Mouse (Mus musculus) midbrain, embryonic 11.5 days (tissue): ENCODE results near the gene Armc6. TPM values are rescaled to one million over a fixed set of nuclear protein-coding genes. Genes with fewer than 3 reads are reported as not detected.

ENCODE experiments used
- ATAC-seq: fragments of 200-750 bp; cut with Nextera tagmentation; 2 replicates; pipeline ENCODE4 v1.8.0; 2017; ENCODE audit warnings: moderate TSS enrichment, moderate library complexity; ENCODE audit not compliant: low FRiP score
- DNase-seq: peaks from one replicate; pipeline ENCODE4 v3.0.0; 2015; ENCODE audit warnings: low spot score; ENCODE audit errors: missing footprints
- H3K27ac ChIP-seq: fragments of 300-500 bp; sonication (generic); 2 replicates; pipeline ENCODE4 v1.5.1; 2014; ENCODE audit warnings: low read depth, low read length
- H3K27me3 ChIP-seq: fragments of 300-500 bp; sonication (generic); 2 replicates; pipeline ENCODE4 v1.6.1; 2014; ENCODE audit warnings: mild to moderate bottlenecking, low read length, moderate library complexity, mixed read lengths; ENCODE audit not compliant: control insufficient read depth, insufficient read depth
- H3K36me3 ChIP-seq: fragments of 300-500 bp; sonication (generic); 2 replicates; pipeline ENCODE4 v1.6.1; 2014; ENCODE audit warnings: mild to moderate bottlenecking, low read length, moderate library complexity, mixed read lengths; ENCODE audit not compliant: control insufficient read depth, insufficient read depth
- H3K4me1 ChIP-seq: fragments of 300-500 bp; sonication (generic); 2 replicates; pipeline ENCODE4 v1.6.1; 2014; ENCODE audit warnings: low read length; ENCODE audit not compliant: control insufficient read depth, insufficient read depth
- H3K4me2 ChIP-seq: fragments of 300-500 bp; sonication (generic); 2 replicates; pipeline ENCODE4 v1.6.1; 2014; ENCODE audit warnings: mild to moderate bottlenecking, moderate library complexity
- H3K4me3 ChIP-seq: fragments of 300-500 bp; sonication (generic); 2 replicates; pipeline ENCODE4 v1.5.1; 2014; ENCODE audit warnings: low read depth, low read length
- H3K9ac ChIP-seq: fragments of 300-500 bp; sonication (generic); 2 replicates; pipeline ENCODE4 v1.6.1; 2014; ENCODE audit warnings: low read length
- H3K9me3 ChIP-seq: fragments of 300-500 bp; sonication (generic); 2 replicates; pipeline ENCODE4 v1.6.1; 2016; ENCODE audit warnings: low read length; ENCODE audit not compliant: control insufficient read depth
- WGBS: fragments of 180-500 bp; shearing (Covaris S2); extraction: QIAGEN DNeasy Blood & Tissue Kit; methylation state at CpG from one replicate; pipeline ENCODE4 v1.1.7; 2014; 5-methylcytosine and 5-hydroxymethylcytosine counted together
- polyA plus RNA-seq: library from polyadenylated mRNA; unstranded; fragments of >200 nt; fragmentation: Nextera tagmentation; extraction: Ambion mirVana; gene quantifications from 2 replicates; pipeline ENCODE4 v1.2.1, GENCODE M21; 2014

Gene Armc6
- polyA plus RNA-seq, 1 experiment from 2014 or later: 31.1 TPM

GRCm38 (mm10) chr8:70195762-70196161, 38.5 kb downstream of the Armc6 start:
- Histone ChIP-seq H3K4me3 (no peak overlapping the region), H3K9me3 (no peaks in the 10 kb centered on the region), H3K36me3 (no peaks in the 10 kb centered on the region), H3K27ac (no peak overlapping the region), H3K9ac (no peak overlapping the region), H3K27me3 (no peaks in the 10 kb centered on the region), H3K4me2 (no peak overlapping the region), H3K4me1 (no peaks in the 10 kb centered on the region)
- ATAC-seq (no peak), DNase-seq (no peak)
- 85% methylated on average over 2 of the region's 2 CpGs for WGBS

GRCm38 (mm10) chr8:70194191-70194590, 40.1 kb downstream of the Armc6 start:
- no peaks in the 10 kb centered on the region for H3K9me3 ChIP-seq
- H3K27me3 ChIP-seq: no peaks in the 10 kb centered on the region
- ATAC-seq (no peak), DNase-seq (no peak)
- H3K4me2 ChIP-seq: no peak overlapping the region
- H3K9ac ChIP-seq: no peak overlapping the region
- 79% methylated on average over 3 of the region's 3 CpGs for WGBS
- no peak overlapping the region for H3K27ac ChIP-seq
- H3K4me1 ChIP-seq: no peaks in the 10 kb centered on the region
- no peaks in the 10 kb centered on the region for H3K36me3 ChIP-seq
- no peak overlapping the region for H3K4me3 ChIP-seq

DNA sequence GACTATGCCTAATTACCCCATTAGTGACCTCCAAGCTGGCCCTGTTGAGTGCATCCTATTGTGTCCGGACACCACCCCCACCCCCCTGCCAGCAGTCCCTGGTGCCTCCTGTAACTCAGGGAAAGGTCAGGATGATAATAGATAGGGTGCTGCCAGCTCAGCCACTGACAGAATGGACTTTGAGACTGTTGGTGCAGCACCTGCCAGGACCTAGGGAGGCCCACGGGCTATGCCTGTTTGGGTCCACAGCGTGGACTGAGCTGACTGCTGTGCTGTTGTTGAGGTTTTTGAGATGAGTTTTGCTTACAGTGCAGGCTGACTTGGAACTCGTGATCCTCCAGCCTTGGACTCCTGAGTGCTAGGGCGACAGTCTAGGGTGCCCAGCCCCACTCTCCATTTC, 41.0 kb downstream of the Armc6 start:
- H3K9ac ChIP-seq: no peak overlapping the region
- ATAC-seq: no peak
- WGBS: 81% methylated on average over 5 of the region's 5 CpGs

DNA sequence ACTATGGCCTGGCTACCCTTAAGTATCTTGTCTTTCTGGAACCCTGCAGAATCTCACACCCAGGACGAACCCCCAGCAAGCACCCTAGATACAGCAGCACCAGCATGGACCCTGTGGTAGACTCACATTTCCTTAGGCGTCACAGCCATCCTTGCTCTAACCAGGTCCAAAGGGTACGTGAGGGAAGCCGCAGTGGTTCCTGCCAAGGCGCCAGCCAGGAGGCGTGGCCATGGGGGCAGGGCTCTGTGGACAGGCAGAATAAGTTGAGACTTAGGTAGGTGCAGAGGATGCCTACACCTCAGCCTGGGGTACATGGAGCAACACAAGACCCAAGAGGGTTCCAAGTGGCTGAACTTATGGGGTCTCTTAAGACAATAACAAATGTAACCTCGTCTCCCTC, 45.6 kb downstream of the Armc6 start:
- H3K9ac ChIP-seq: no peak overlapping the region
- WGBS: 69% methylated on average over 7 of the region's 7 CpGs
- H3K4me3 ChIP-seq: no peak overlapping the region
- ATAC-seq (no peak), DNase-seq (no peak)
- H3K4me1 ChIP-seq: no peaks in the 10 kb centered on the region
- H3K36me3 ChIP-seq: no peaks in the 10 kb centered on the region
- no peaks in the 10 kb centered on the region for H3K9me3 ChIP-seq
- no peaks in the 10 kb centered on the region for H3K27me3 ChIP-seq
- no peak overlapping the region for H3K4me2 ChIP-seq
- H3K27ac ChIP-seq: no peak overlapping the region

More for the DNA sequence above, 41.0 kb downstream of the Armc6 start:
- H3K4me3 ChIP-seq: no peak overlapping the region
- H3K27ac ChIP-seq: no peak overlapping the region
- no peaks in the 10 kb centered on the region for H3K9me3 ChIP-seq
- H3K27me3 ChIP-seq: no peaks in the 10 kb centered on the region
- no peaks in the 10 kb centered on the region for H3K36me3 ChIP-seq
- no peak for DNase-seq
- H3K4me2 ChIP-seq: no peak overlapping the region
- no peaks in the 10 kb centered on the region for H3K4me1 ChIP-seq

DNA sequence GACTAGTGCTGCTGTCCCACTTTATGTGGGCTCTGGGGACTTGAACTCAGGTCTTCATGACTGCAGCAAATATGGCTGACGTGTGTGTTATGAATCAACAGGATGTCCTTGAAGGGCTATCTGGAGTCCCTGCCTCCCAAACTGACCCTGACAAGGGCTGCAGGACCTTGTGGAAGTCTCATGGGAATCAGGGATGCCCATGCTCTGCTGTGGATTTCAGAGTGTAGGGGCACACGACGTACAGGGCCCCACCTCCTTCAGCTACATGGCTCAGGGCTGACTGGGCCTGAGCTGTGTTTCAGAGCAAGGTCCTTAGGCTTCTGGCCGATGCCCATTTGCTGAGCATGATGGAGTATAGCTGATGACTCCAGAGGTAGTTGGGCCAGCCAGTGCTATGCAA, 51.1 kb downstream of the Armc6 start:
- no peak overlapping the region for H3K27ac ChIP-seq
- no peak overlapping the region for H3K4me2 ChIP-seq
- no peak overlapping the region for H3K9ac ChIP-seq
- H3K4me1 ChIP-seq: no peaks in the 10 kb centered on the region
- no peak overlapping the region for H3K4me3 ChIP-seq
- 93% methylated on average over 4 of the region's 4 CpGs for WGBS
- no peaks in the 10 kb centered on the region for H3K9me3 ChIP-seq
- no peak for DNase-seq
- H3K27me3 ChIP-seq: no peaks in the 10 kb centered on the region
- no peaks in the 10 kb centered on the region; the same call in 1 of the 2 replicates for H3K36me3 ChIP-seq
- ATAC-seq: no peak

- ATAC-seq: 0 out of 2 replicates have a peak, but pooled peaks have one; percentile 26
- Histone ChIP-seq H3K4me1 (no peaks in the 10 kb centered on the region), H3K4me2 (no peak overlapping the region), H3K9ac (no peak overlapping the region), H3K27ac (no peak overlapping the region), H3K36me3 (peaks cover under 1% of the 10 kb centered on the region; the same call in 1 of the 2 replicates), H3K27me3 (no peaks in the 10 kb centered on the region), H3K4me3 (no peak overlapping the region), H3K9me3 (no peaks in the 10 kb centered on the region)
- no peak for DNase-seq
- 73% methylated on average over 2 of the region's 2 CpGs for WGBS
These were observed 52.4 kb downstream of the Armc6 start for GRCm38 (mm10) chr8:70181903-70182252.

- no peaks in the 10 kb centered on the region for H3K4me1 ChIP-seq
- peak; percentile 23; the same call in 1 of the 2 replicates for ATAC-seq
These were observed 52.9 kb downstream of the Armc6 start for GRCm38 (mm10) chr8:70181212-70181902.

GRCm38 (mm10) chr8:70179082-70179481, 55.2 kb downstream of the Armc6 start:
- Histone ChIP-seq H3K4me1 (peaks cover under 1% of the 10 kb centered on the region; the same call in 1 of the 2 replicates), H3K4me3 (no peak overlapping the region), H3K9ac (no peak overlapping the region), H3K27me3 (no peaks in the 10 kb centered on the region), H3K9me3 (no peaks in the 10 kb centered on the region), H3K27ac (no peak overlapping the region), H3K36me3 (peaks cover 3% of the 10 kb centered on the region; the same call in 1 of the 2 replicates), H3K4me2 (no peak overlapping the region)
- peak; percentile 78 for DNase-seq
- no peak for ATAC-seq
- 97% methylated on average over 4 of the region's 4 CpGs for WGBS

More at GRCm38 (mm10) chr8:70181212-70181902, 52.9 kb downstream of the Armc6 start:
- DNase-seq: no peak
- Histone ChIP-seq H3K36me3 (peaks cover 3% of the 10 kb centered on the region; the same call in 1 of the 2 replicates), H3K27me3 (no peaks in the 10 kb centered on the region), H3K27ac (no peak overlapping the region), H3K4me2 (no peak overlapping the region), H3K9ac (no peak overlapping the region), H3K9me3 (no peaks in the 10 kb centered on the region), H3K4me3 (no peak overlapping the region)
- 83% methylated on average over 15 of the region's 16 CpGs for WGBS

DNA sequence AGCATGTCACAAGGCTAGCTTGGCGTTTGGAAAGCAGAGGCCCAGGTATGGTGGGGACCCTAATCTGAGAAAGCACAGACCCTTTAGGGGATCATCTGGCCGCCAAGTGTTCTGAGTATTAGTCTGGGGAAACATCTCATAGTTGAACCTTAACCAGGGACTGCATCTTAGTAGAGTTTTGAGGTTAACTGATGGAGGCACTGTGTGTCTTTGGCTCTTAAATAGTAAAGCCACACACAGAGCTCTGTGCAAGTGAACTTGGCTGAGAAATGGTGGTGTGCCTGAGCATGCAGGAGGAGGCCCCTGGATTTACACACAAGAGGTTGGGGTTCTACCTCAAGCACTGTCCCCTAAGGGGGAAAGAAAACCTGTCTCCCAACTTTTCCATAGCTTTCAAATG, 56.0 kb downstream of the Armc6 start:
- no peak overlapping the region for H3K4me3 ChIP-seq
- H3K9me3 ChIP-seq: no peaks in the 10 kb centered on the region
- WGBS: 91% methylated on average over 2 of the region's 2 CpGs
- no peak overlapping the region for H3K9ac ChIP-seq
- H3K27ac ChIP-seq: no peak overlapping the region
- peaks cover 6% of the 10 kb centered on the region; the same call in 1 of the 2 replicates for H3K4me1 ChIP-seq
- H3K36me3 ChIP-seq: peaks cover 3% of the 10 kb centered on the region; the same call in 1 of the 2 replicates
- no peaks in the 10 kb centered on the region for H3K27me3 ChIP-seq
- ATAC-seq (no peak), DNase-seq (peak; percentile 23)
- H3K4me2 ChIP-seq: no peak overlapping the region
